Mouse (Mus musculus) cerebellum, postnatal 4 days (tissue): Measurements from ENCODE around the gene Foxe3.

ENCODE experiments used
- DNase-seq, 2 experiments: peaks; one replicate each; pipeline ENCODE4 v3.0.0; 2022; ENCODE audit warnings: low spot score in 2 of 2, mixed read lengths in 1 of 2

Foxe3 gene

GRCm38 (mm10) chr4:114876441-114876972 lies 49.3 kb downstream of the Foxe3 start:
- DNase-seq, result peak in 1 of 2 experiments; percentile 9
